Mouse (Mus musculus): Measurements from ENCODE around the gene Fam118b. TPM values are rescaled to one million over a fixed set of nuclear protein-coding genes. Genes with fewer than 3 reads are reported as not detected.

Fam118b gene
- total and polyA plus RNA-seq, 3 experiments, result 12.7 to 27.7 (median 21.3) TPM

DNA sequence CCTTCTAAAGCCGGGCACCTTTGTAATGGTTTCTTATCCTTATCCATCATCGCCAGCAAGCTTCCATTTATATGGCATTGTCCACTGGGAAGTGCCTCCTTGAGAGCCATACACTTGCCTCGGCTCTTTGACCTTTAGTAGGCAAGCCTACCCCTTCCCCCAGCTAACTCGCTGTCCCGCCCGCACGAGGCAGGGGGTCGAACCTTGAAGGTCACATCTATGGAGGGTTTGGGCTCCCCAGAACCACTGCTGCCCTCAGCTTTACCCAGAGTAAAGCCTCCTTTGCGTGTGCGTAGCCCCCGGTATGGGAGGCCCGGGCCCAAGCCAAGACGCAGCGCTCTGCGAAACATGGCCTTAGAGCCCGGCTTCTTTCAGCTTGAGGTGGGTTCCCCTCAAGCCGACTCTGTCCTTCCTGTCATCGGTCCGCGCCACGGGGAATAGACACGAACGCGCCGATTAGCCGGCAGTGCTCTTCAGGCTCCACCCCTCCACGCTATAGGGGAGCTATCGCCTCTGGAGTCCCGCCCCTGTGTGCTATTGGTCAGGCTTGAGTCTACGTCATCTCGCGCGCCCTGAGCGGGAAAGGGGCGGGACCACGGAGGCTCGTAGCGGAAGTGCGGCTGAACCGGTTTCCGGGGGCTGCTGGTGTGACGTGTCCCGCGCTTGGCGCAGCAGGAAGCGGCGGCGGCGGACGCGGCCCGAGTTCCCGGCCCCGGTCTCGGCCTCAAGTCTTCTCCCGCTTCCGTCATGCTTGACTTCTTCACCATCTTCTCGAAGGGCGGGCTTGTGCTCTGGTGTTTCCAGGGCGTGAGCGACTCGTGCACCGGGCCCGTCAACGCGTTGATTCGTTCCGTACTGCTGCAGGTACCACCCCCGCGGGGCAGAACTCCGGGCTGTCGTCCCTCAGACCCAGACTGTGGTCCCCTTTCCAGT, 56.8 kb downstream of the Fam118b start, which contains the start of gene Foxred1 (continued):
- peak; percentile 46; the same call in 1 of the 2 replicates for TF ChIP-seq NRF1 (IDR thresholded peaks at IDR 0.05; ENCODE audit: low read depth, low read length)
- TF ChIP-seq POLR2AphosphoS2 (IDR thresholded peaks at IDR 0.05; ENCODE audit: low read depth, low read length), result peak; percentile 90; the same call in 1 of the 2 replicates
- peak; percentile 94 for TF ChIP-seq HCFC1 (IDR thresholded peaks at IDR 0.05; ENCODE audit: low read depth, low read length)
- peak; percentile 67 for TF ChIP-seq MXI1 (IDR thresholded peaks at IDR 0.05; ENCODE audit: low read depth, low read length)
- TF ChIP-seq TBP (conservative IDR thresholded peaks at IDR 0.05; ENCODE audit: low read depth, low read length), result peak; percentile 79; the same call in 1 of the 2 replicates
- TF ChIP-seq RCOR1 (conservative IDR thresholded peaks at IDR 0.05; ENCODE audit: low read depth, low read length), result peak; percentile 54; the same call in 1 of the 2 replicates
- no peak for TF ChIP-seq MAFK (IDR thresholded peaks at IDR 0.05; ENCODE audit: insufficient replicate concordance, low read length)
- TF ChIP-seq RAD21 (IDR thresholded peaks at IDR 0.05; ENCODE audit: low read depth, low read length), result no peak; the same call in 1 of the 2 replicates
- peak; percentile 96 for TF ChIP-seq ELF1 (IDR thresholded peaks at IDR 0.05; ENCODE audit: low read depth, low read length)
- peak; percentile 98 for TF ChIP-seq MAZ (IDR thresholded peaks at IDR 0.05; ENCODE audit: low read depth, low read length)
- TF ChIP-seq MYC (IDR thresholded peaks at IDR 0.05; ENCODE audit: low read depth, low read length), result peak; percentile 14
- TF ChIP-seq UBTF (IDR thresholded peaks at IDR 0.05; ENCODE audit: low read depth, low read length), result peak; percentile 37; the same call in 1 of the 2 replicates
- TF ChIP-seq GABPA (IDR thresholded peaks at IDR 0.05; ENCODE audit: insufficient replicate concordance, low read depth, low read length), result peak; percentile 20; the same call in 1 of the 2 replicates
- peak; percentile 81 for TF ChIP-seq TCF12 (IDR thresholded peaks at IDR 0.05; ENCODE audit: low read depth, low read length)

DNA sequence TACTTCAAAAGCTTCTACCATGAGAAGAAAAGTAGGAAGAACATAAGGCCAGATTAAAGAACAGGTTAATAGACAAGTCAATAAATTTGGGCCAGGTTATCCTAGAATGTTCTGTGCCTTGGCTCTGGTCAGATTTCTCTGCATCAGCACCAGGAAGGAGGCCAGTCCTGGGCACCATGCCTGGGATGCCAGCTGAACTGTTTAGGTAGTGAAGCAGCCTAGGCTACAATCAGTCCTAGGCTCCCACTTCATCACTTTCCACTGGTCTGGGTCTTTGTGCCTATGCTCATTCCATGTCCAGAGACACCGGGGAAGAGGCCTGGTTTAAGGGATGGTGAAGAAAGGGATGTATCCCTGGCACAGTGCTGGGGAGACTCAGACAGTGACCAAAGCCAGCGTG, 63.2 kb downstream of the Fam118b start:
- Histone ChIP-seq H3K9ac (ENCODE audit: insufficient read depth, low read depth) (no peak overlapping the region), H3K27ac (ENCODE audit: insufficient read depth, low read depth) (no peak overlapping the region), H3K4me3 (replicated peaks in 1 of 3; ENCODE audit: low read depth in 2 of 3, low read length in 2 of 3, poor library complexity in 1 of 3) (no peak overlapping the region), H3K9me3 (replicated peaks; ENCODE audit: low read length) (peaks cover 8% of the 10 kb centered on the region), H3K27me3 (replicated peaks) (no peaks in the 10 kb centered on the region), H3K4me1 (ENCODE audit: control insufficient read depth in 1 of 2, insufficient read depth in 2 of 2) (peaks cover under 1 to 32% of the 10 kb centered on the region in 2 experiments; a peak in 2 of 4 replicates), H3K36me3 (replicated peaks in 1 of 2; ENCODE audit: control insufficient read depth in 1 of 2, insufficient read depth in 1 of 2, low read length in 1 of 2) (peaks cover 46 to 65% of the 10 kb centered on the region in 2 experiments), H3K4me2 (ENCODE audit: insufficient read depth, low read depth, poor library complexity, severe bottlenecking) (no peak overlapping the region), H3K79me2 (replicated peaks; ENCODE audit: control insufficient read depth, extremely low read depth, insufficient read depth, poor library complexity, severe bottlenecking) (no peaks in the 10 kb centered on the region; the same call in 1 of the 2 replicates)
- dilution Hi-C loops (cut with MboI; ENCODE audit: extremely low pct_ligation_motif_present, extremely low pct_unique_long_range_greater_than_20kb, low sequenced_read_pairs) (no loop called here), in situ Hi-C loops (cut with MboI; ENCODE audit: low pct_ligation_motif_present, low pct_unique_long_range_greater_than_20kb, low sequenced_read_pairs) (loop anchor here (10.0 kb wide), 1 partner anchor 340 kb away; no protein-coding TSS in a partner anchor)
- no peak for DNase-seq (ENCODE audit: extremely low read depth)
- TF ChIP-seq ETS1 (conservative IDR thresholded peaks at IDR 0.05; ENCODE audit: low read depth, low read length) (no peak), SMC3 (IDR thresholded peaks at IDR 0.05; ENCODE audit: low read depth, low read length) (no peak), SIN3A (IDR thresholded peaks at IDR 0.05; ENCODE audit: low read length) (no peak), MXI1 (IDR thresholded peaks at IDR 0.05; ENCODE audit: low read depth, low read length) (no peak)

All from CH12.LX (cell line).